Mouse (Mus musculus) MEL (cell line): ENCODE measurements around the gene Dclk1. TPM values are rescaled to one million over a fixed set of nuclear protein-coding genes. Genes with fewer than 3 reads are reported as not detected.

Experiments
- DNase-seq: peaks from one replicate; pipeline ENCODE4 v3.0.0; 2011; ENCODE audit warnings: low read depth, low spot score
- H3K27ac ChIP-seq: 2 replicates; pipeline ENCODE4 v1.5.1; 2012; ENCODE audit warnings: low read depth, mild to moderate bottlenecking, control low read depth, low read length, moderate library complexity; ENCODE audit not compliant: control insufficient read depth
- H3K27me3 ChIP-seq, 2 experiments: fragments of 150-350 bp in 1 of 2; sonication (generic) in 1 of 2; 2 replicates each; pipeline ENCODE4 v1.6.1; 2012; ENCODE audit warnings: low read length in 2 of 2, mild to moderate bottlenecking in 2 of 2, improper control_type of control experiment in 1 of 2, moderate library complexity in 1 of 2; ENCODE audit not compliant: insufficient read depth in 2 of 2, control insufficient read depth in 1 of 2
- H3K36me3 ChIP-seq, 2 experiments: 2 replicates each; pipeline ENCODE4 v1.6.1; 2012 to 2014; ENCODE audit warnings: low read length in 2 of 2, improper control_type of control experiment in 1 of 2, inconsistent platforms in 1 of 2, mild to moderate bottlenecking in 1 of 2; ENCODE audit not compliant: insufficient read depth in 2 of 2, control insufficient read depth in 1 of 2
- H3K4me1 ChIP-seq, 2 experiments: fragments of 150-350 bp in 1 of 2; sonication (generic) in 1 of 2; 2 replicates each; pipeline ENCODE4 v1.6.1; 2012; ENCODE audit warnings: low read length in 2 of 2, improper control_type of control experiment in 1 of 2, mild to moderate bottlenecking in 1 of 2; ENCODE audit not compliant: insufficient read depth in 2 of 2, control insufficient read depth in 1 of 2
- H3K4me3 ChIP-seq, 2 experiments: fragments of 150-350 bp in 1 of 2; sonication (generic) in 1 of 2; 2 replicates each; pipeline ENCODE4 v1.5.1; 2012; ENCODE audit warnings: low read depth in 2 of 2, low read length in 2 of 2, mild to moderate bottlenecking in 2 of 2, moderate library complexity in 2 of 2, control low read depth in 1 of 2, improper control_type of control experiment in 1 of 2; ENCODE audit not compliant: control insufficient read depth in 1 of 2, insufficient read depth in 1 of 2
- H3K79me2 ChIP-seq: 2 replicates; pipeline ENCODE4 v1.6.1; 2012; ENCODE audit warnings: mild to moderate bottlenecking, low read length, moderate library complexity; ENCODE audit not compliant: control insufficient read depth, poor library complexity, insufficient read depth
- H3K9ac ChIP-seq: 2 replicates; pipeline ENCODE4 v1.6.1; 2012; ENCODE audit warnings: low read depth, mild to moderate bottlenecking, control low read depth, low read length, moderate library complexity; ENCODE audit not compliant: control insufficient read depth, poor library complexity, severe bottlenecking
- H3K9me3 ChIP-seq: fragments of 150-350 bp; sonication (generic); replicated peaks from 2 replicates; pipeline ENCODE4 v1.6.1; 2012; ENCODE audit warnings: mild to moderate bottlenecking, low read length, improper control_type of control experiment, moderate library complexity; ENCODE audit not compliant: insufficient read depth
- BHLHE40 ChIP-seq: IDR thresholded peaks from 2 replicates; pipeline ENCODE4 v1.6.1; 2012; ENCODE audit warnings: low read depth, mild to moderate bottlenecking, inconsistent platforms, low read length, improper control_type of control experiment, borderline replicate concordance
- CHD2 ChIP-seq: IDR thresholded peaks from 2 replicates; pipeline ENCODE4 v1.6.1; 2011; ENCODE audit warnings: low read length, improper control_type of control experiment
- E2F4 ChIP-seq: IDR thresholded peaks from 2 replicates; pipeline ENCODE4 v1.6.1; 2011; ENCODE audit warnings: low read depth, low read length, improper control_type of control experiment, borderline replicate concordance
- ETS1 ChIP-seq: IDR thresholded peaks from 2 replicates; pipeline ENCODE4 v1.6.1; 2012; ENCODE audit warnings: low read depth, mild to moderate bottlenecking, inconsistent platforms, low read length, improper control_type of control experiment, moderate library complexity
- GABPA ChIP-seq: IDR thresholded peaks from 2 replicates; pipeline ENCODE4 v1.6.1; 2012; ENCODE audit warnings: low read depth, mild to moderate bottlenecking, inconsistent platforms, low read length, improper control_type of control experiment, moderate library complexity
- HCFC1 ChIP-seq: IDR thresholded peaks from 2 replicates; pipeline ENCODE4 v1.6.1; 2012; ENCODE audit warnings: low read depth, mild to moderate bottlenecking, inconsistent platforms, low read length, improper control_type of control experiment, moderate library complexity
- MAFK ChIP-seq: IDR thresholded peaks from 2 replicates; pipeline ENCODE4 v1.6.1; 2011; ENCODE audit warnings: low read depth, mild to moderate bottlenecking, low read length, improper control_type of control experiment, borderline replicate concordance
- MAX ChIP-seq: IDR thresholded peaks from 2 replicates; pipeline ENCODE4 v1.6.1; 2011; ENCODE audit warnings: low read length, improper control_type of control experiment
- MEF2A ChIP-seq: IDR thresholded peaks from 2 replicates; pipeline ENCODE4 v1.6.1; 2014; ENCODE audit warnings: low read depth, mild to moderate bottlenecking, inconsistent platforms, low read length, improper control_type of control experiment; ENCODE audit not compliant: poor library complexity, insufficient replicate concordance, severe bottlenecking; ENCODE audit errors: extremely low read depth
- MYC ChIP-seq: IDR thresholded peaks from 2 replicates; pipeline ENCODE4 v1.6.1; 2011; ENCODE audit warnings: low read depth, mild to moderate bottlenecking, low read length, improper control_type of control experiment, moderate library complexity
- NELFE ChIP-seq: IDR thresholded peaks from 2 replicates; pipeline ENCODE4 v1.6.1; 2011; ENCODE audit warnings: low read depth, low read length, improper control_type of control experiment
- NRF1 ChIP-seq: IDR thresholded peaks from 2 replicates; pipeline ENCODE4 v1.6.1; 2014; ENCODE audit warnings: low read depth, mild to moderate bottlenecking, inconsistent platforms, low read length, improper control_type of control experiment, moderate library complexity; ENCODE audit not compliant: poor library complexity, insufficient read depth, severe bottlenecking
- POLR2AphosphoS2 ChIP-seq: IDR thresholded peaks from 2 replicates; pipeline ENCODE4 v1.6.1; 2011; ENCODE audit warnings: low read length, improper control_type of control experiment
- POLR2AphosphoS5 ChIP-seq: IDR thresholded peaks from 2 replicates; pipeline ENCODE4 v1.6.1; 2012; ENCODE audit warnings: low read depth, borderline replicate concordance, mild to moderate bottlenecking, inconsistent platforms, low read length, moderate library complexity, mixed read lengths
- RAD21 ChIP-seq: IDR thresholded peaks from 2 replicates; pipeline ENCODE4 v1.6.1; 2011; ENCODE audit warnings: mild to moderate bottlenecking, low read depth, low read length, improper control_type of control experiment
- SMC3 ChIP-seq: IDR thresholded peaks from 2 replicates; pipeline ENCODE4 v1.6.1; 2011; ENCODE audit warnings: low read depth, low read length, improper control_type of control experiment
- TAL1 ChIP-seq: IDR thresholded peaks from 2 replicates; pipeline ENCODE4 v1.6.1; 2012; ENCODE audit warnings: mild to moderate bottlenecking, inconsistent platforms, low read length, moderate library complexity, mixed read lengths
- ZKSCAN1 ChIP-seq: IDR thresholded peaks from 2 replicates; pipeline ENCODE4 v1.6.1; 2012; ENCODE audit warnings: low read depth, mild to moderate bottlenecking, inconsistent platforms, low read length, improper control_type of control experiment, moderate library complexity
- ZNF384 ChIP-seq: IDR thresholded peaks from 2 replicates; pipeline ENCODE4 v1.6.1; 2012; ENCODE audit warnings: low read depth, mild to moderate bottlenecking, inconsistent platforms, low read length, improper control_type of control experiment
- polyA plus RNA-seq, 2 experiments: library from polyadenylated mRNA; stranded (reverse) in 1 of 2; unstranded in 1 of 2; fragments of >175 nt in 1 of 2; fragments of >200 nt in 1 of 2; gene quantifications; 2 replicates each; pipeline versions ENCODE4 v1.2.1 to v1.2.4; 2012; ENCODE audit warnings: low replicate concordance in 2 of 2, low read depth in 1 of 2; ENCODE audit not compliant: insufficient read length in 2 of 2, insufficient read depth in 1 of 2, missing spikeins in 1 of 2
- total RNA-seq: library from RNA; depleted of rRNA; stranded (reverse); fragments of 300-350 nt; gene quantifications from 2 replicates; pipeline ENCODE4 v1.2.3, GENCODE M21; 2012

The Dclk1 gene
- total and polyA plus RNA-seq, 3 experiments, result not detected

DNA sequence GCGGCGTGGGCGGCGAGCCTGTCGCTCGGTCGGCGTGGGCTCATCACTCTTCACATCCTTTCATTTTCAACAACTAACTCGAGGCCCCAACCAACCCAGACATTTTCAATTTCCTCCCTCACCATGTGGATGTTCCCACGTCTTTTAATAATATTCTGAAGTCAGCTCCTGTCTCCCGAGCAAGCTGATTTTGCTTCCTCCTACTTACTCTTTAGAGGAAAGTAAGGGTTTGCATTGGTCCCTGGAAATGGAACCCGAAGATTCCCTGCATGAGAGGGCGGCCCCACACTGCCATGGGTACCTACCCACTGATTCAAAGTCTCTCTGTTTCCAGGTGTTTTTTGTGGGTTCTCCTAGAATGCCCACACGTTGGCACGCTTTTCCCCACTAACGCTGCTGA is 300.8 kb downstream of the Dclk1 start:
- TF ChIP-seq CHD2 (no peak), RAD21 (no peak), HCFC1 (no peak), ETS1 (no peak), NELFE (no peak), NRF1 (no peak), MAX (no peak), BHLHE40 (no peak), POLR2AphosphoS2 (no peak), POLR2AphosphoS5 (no peak), TAL1 (no peak), MYC (no peak), ZNF384 (no peak), MAFK (no peak), GABPA (no peak), MEF2A (no peak), E2F4 (no peak)

GRCm38 (mm10) chr3:55543929-55544684 is 301.9 kb downstream of the Dclk1 start:
- H3K9ac ChIP-seq, result no peak overlapping the region

More for the DNA sequence above, 300.8 kb downstream of the Dclk1 start:
- DNase-seq, result no peak
- Histone ChIP-seq H3K36me3 (no peaks in the 10 kb centered on the region), H3K27ac (no peak overlapping the region), H3K4me3 (no peak overlapping the region), H3K27me3 (no peaks in the 10 kb centered on the region), H3K79me2 (no peaks in the 10 kb centered on the region), H3K4me1 (no peaks in the 10 kb centered on the region), H3K9ac (no peak overlapping the region), H3K9me3 (no peaks in the 10 kb centered on the region)

More at GRCm38 (mm10) chr3:55543929-55544684, 301.9 kb downstream of the Dclk1 start:
- H3K27me3 ChIP-seq, result no peaks in the 10 kb centered on the region
- H3K9me3 ChIP-seq, result no peaks in the 10 kb centered on the region
- no peak for TF ChIP-seq ZKSCAN1
- TF ChIP-seq SMC3, result no peak
- TF ChIP-seq, all 39 proteins: peak for 0
- no peaks in the 10 kb centered on the region for H3K36me3 ChIP-seq
- H3K79me2 ChIP-seq, result no peaks in the 10 kb centered on the region
- H3K4me3 ChIP-seq, result no peak overlapping the region
- H3K4me1 ChIP-seq, result no peaks in the 10 kb centered on the region
- H3K27ac ChIP-seq, result no peak overlapping the region
- no peak for DNase-seq
